Mouse (Mus musculus): ENCODE results near the gene Sp110.
"Not testable (repeated sequence)": the region's sequence is repeated elsewhere in the genome, so short reads cannot be mapped to it uniquely, and the experiment has no call there.

Gene Sp110

GRCm38 (mm10) chr1:85598271-85599012, at the start of gene Sp110:
Gene Sp110 (minus strand): TSS chr1:85598817.
- peak in 1 of 2 experiments; percentile 39 for DNase-seq (ENCODE audit: low spot score in 2 of 2)

- peak in 1 of 2 experiments; percentile 15 for DNase-seq (ENCODE audit: low spot score in 2 of 2)
Observed at GRCm38 (mm10) chr1:85638144-85638543, 39.5 kb upstream of the Sp110 start.

GRCm38 (mm10) chr1:85636936-85637335, 38.3 kb upstream of the Sp110 start:
- not testable (repeated sequence) for DNase-seq (ENCODE audit: low spot score in 2 of 2)

- DNase-seq (ENCODE audit: low spot score in 2 of 2) = not testable (repeated sequence)
Observed at GRCm38 (mm10) chr1:85618689-85619088, 20.1 kb upstream of the Sp110 start.

GRCm38 (mm10) chr1:85617161-85617560, 18.5 kb upstream of the Sp110 start:
- not testable (repeated sequence) for DNase-seq (ENCODE audit: low spot score in 2 of 2)

- not testable (repeated sequence) for DNase-seq (ENCODE audit: low spot score in 2 of 2)
Observed at GRCm38 (mm10) chr1:85615819-85616218, 17.2 kb upstream of the Sp110 start.

- DNase-seq (ENCODE audit: low spot score in 2 of 2) = not testable (repeated sequence)
Observed at GRCm38 (mm10) chr1:85615096-85615495, 16.5 kb upstream of the Sp110 start.

- DNase-seq (ENCODE audit: low spot score in 2 of 2) = not testable (repeated sequence)
Observed at GRCm38 (mm10) chr1:85610581-85610980, 12.0 kb upstream of the Sp110 start.

GRCm38 (mm10) chr1:85608361-85608760, 9.7 kb upstream of the Sp110 start:
- DNase-seq (ENCODE audit: low spot score in 2 of 2) = not testable (repeated sequence)

GRCm38 (mm10) chr1:85604341-85604740, 5.7 kb upstream of the Sp110 start:
- not testable (repeated sequence) for DNase-seq (ENCODE audit: low spot score in 2 of 2)

- DNase-seq (ENCODE audit: low spot score in 2 of 2) = peak; percentile 25 to 33
Observed at GRCm38 (mm10) chr1:85600794-85601193, 2.2 kb upstream of the Sp110 start.

GRCm38 (mm10) chr1:85600078-85600477, 1.5 kb upstream of the Sp110 start, which contains the start of gene Sp140:
Gene Sp140 (plus strand): TSS chr1:85600378.
- not testable (repeated sequence) for DNase-seq (ENCODE audit: low spot score in 2 of 2)

- not testable (repeated sequence) for DNase-seq (ENCODE audit: low spot score in 2 of 2)
Observed at GRCm38 (mm10) chr1:85592526-85592925, 6.1 kb downstream of the Sp110 start.

- DNase-seq (ENCODE audit: low spot score in 2 of 2) = not testable (repeated sequence)
Observed at GRCm38 (mm10) chr1:85588697-85589096, 9.9 kb downstream of the Sp110 start.

GRCm38 (mm10) chr1:85581518-85581917, 17.1 kb downstream of the Sp110 start:
- not testable (repeated sequence) for DNase-seq (ENCODE audit: low spot score in 2 of 2)

GRCm38 (mm10) chr1:85580578-85580977, 18.0 kb downstream of the Sp110 start:
- DNase-seq (ENCODE audit: low spot score in 2 of 2) = not testable (repeated sequence)

- DNase-seq (ENCODE audit: low spot score in 2 of 2) = not testable (repeated sequence)
Observed at GRCm38 (mm10) chr1:85580148-85580534, 18.5 kb downstream of the Sp110 start.

GRCm38 (mm10) chr1:85579199-85580147, 19.1 kb downstream of the Sp110 start:
- DNase-seq (ENCODE audit: low spot score in 2 of 2) = not testable (repeated sequence)

GRCm38 (mm10) chr1:85578372-85579010, 20.1 kb downstream of the Sp110 start:
- DNase-seq (ENCODE audit: low spot score in 2 of 2) = not testable (repeated sequence)

GRCm38 (mm10) chr1:85575376-85575775, 23.2 kb downstream of the Sp110 start, which contains the start of gene G530012D18Rik:
Gene G530012D18Rik (plus strand): TSS chr1:85575676.
- DNase-seq (ENCODE audit: low spot score in 2 of 2) = not testable (repeated sequence)

GRCm38 (mm10) chr1:85573554-85573953, 25.1 kb downstream of the Sp110 start:
- DNase-seq (ENCODE audit: low spot score in 2 of 2) = not testable (repeated sequence)

All from thymus, postnatal 10 days (tissue).